Mouse (Mus musculus): Measurements from ENCODE around the gene Rras.
A peak's percentile ranks its signal among the peaks of the same experiment; 100 is the strongest.

Gene Rras

GRCm38 (mm10) chr7:45025601-45026220 is 8.0 kb downstream of the Rras start:
- no peak for DNase-seq (ENCODE audit: low spot score in 2 of 2)

GRCm38 (mm10) chr7:45026256-45026655 is 8.5 kb downstream of the Rras start:
- DNase-seq (ENCODE audit: low spot score in 2 of 2): no peak

- no peak for DNase-seq (ENCODE audit: low spot score in 2 of 2)
Measured at GRCm38 (mm10) chr7:45027761-45028160, 10.0 kb downstream of the Rras start.

DNA sequence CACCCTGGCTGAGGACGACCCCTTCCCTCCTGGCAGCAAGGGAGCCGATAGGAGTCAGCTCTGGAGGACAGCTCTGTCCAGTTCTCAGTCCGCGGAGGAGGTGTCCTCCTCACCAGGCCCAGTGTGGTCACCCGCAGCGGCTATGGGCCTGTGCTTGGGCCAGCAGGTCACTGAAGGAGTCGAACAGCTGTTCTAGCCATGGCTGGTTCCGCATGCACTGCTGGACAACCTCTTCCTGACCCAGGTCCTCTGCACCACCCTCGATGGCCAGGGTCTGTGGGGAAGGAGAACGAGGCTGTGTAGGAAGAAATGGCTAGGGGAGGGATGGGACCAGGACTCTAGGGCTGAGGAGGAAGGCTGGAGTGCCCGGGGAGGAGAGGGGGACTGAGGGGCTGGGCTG is 10.6 kb downstream of the Rras start:
- no peak for DNase-seq (ENCODE audit: low spot score in 2 of 2)

DNA sequence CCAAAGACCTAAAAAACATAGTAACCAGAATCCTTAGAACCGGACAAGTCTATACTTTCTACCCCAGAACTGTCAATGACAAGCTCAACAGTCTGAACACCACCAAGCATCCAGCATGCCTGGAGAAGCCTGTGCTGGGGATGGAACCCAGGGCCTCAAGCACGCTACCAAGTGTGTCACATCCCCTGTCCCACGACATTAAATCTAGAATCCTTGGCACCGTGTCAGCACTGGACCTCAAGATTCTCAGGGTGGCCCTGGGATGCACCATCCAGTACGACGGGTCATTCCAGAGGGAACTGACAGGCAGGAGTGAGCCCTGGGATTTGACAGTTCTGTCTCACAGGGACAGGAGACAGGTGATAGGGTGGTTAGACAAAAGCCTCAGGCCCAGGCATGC is 12.2 kb downstream of the Rras start:
- no peak for DNase-seq (ENCODE audit: low spot score in 2 of 2)

GRCm38 (mm10) chr7:45030857-45031256 is 13.1 kb downstream of the Rras start:
- DNase-seq (ENCODE audit: low spot score in 2 of 2): no peak

DNA sequence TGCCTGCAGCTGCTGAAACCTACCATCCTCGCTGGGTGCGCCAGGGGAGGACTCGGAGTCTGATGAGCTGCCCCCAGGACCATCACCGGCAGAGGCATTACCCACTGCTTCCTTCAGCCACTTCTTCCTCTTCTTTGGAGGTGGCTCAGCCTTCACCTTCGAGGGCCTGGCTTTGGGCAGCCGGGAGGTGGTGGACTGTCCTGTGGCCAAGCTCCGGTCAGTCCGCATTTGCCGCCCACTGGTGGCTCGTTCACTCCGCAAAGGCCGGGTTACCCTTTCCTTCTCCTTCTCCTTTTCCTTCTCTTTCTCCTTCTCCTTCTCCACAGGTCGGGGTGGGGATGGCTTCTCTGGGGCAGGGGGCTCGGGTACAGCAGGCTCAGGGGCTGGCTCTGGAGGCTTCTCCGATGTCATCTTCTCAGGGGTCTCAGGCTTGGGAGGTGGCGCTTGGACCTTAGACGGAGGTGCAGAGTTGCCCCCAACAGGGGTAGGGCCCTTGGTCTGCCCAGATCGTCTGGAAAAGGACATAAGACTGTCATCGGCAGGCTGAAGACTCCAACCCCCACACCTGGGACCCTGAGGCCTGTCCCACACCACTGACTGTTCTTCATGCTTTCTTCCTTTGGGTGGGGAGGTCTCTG is 16.1 kb downstream of the Rras start:
- DNase-seq (ENCODE audit: low spot score in 2 of 2): no peak

- no peak for DNase-seq (ENCODE audit: low spot score in 2 of 2)
Measured at GRCm38 (mm10) chr7:45035631-45036030, 17.9 kb downstream of the Rras start.

- DNase-seq (ENCODE audit: low spot score in 2 of 2): no peak
Measured at GRCm38 (mm10) chr7:45036702-45037101, 18.9 kb downstream of the Rras start.

- no peak for DNase-seq (ENCODE audit: low spot score in 2 of 2)
Measured at GRCm38 (mm10) chr7:45037720-45038361, 20.1 kb downstream of the Rras start.

- no peak for DNase-seq (ENCODE audit: low spot score in 2 of 2)
Measured at GRCm38 (mm10) chr7:45038411-45038810, 20.6 kb downstream of the Rras start.

GRCm38 (mm10) chr7:45040851-45041250 is 23.1 kb downstream of the Rras start:
- DNase-seq (ENCODE audit: low spot score in 2 of 2): no peak

DNA sequence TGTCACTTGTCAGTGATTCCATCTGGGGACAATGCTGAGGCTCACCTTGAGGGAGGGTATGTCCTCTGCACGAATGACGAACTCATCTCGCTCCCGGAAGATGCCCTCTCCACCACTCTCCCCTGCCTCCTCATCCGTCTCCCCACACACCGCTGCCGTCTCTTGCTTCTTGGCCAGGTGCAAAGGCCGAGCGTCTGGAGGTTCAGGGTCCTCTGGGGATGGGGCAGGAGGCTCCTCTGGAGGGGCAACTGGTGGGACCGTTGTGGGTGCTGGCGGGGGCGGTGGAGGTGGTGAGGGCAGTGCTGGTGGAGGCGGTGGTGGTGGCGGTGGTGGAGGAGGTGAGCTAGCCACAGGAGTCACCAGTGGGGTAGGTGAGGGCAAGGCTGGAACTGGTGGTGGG is 25.5 kb downstream of the Rras start:
- DNase-seq (ENCODE audit: low spot score in 2 of 2): no peak

DNA sequence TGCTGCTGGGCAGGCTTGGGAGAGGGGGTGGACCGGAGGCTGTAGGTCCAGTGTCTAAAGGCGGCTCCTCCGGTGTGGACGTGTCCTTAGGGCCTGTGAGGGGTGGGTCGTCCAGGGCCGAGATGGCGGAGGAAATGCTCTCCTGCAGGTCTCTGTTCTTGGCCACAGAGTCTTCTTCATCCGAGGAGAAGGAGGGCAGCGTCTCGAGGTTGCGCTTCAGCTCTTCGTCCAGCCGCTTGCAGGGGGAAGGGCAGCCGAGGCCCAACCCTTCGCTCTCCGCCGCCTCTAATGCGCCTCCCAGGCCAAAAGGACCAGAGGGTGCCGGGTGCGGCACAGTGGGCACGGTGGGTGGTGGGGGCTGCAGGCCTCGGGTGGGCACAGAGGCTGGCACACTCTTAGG is 28.0 kb downstream of the Rras start:
- no peak for DNase-seq (ENCODE audit: low spot score in 2 of 2)

GRCm38 (mm10) chr7:45046853-45047350 is 29.1 kb downstream of the Rras start:
- DNase-seq (ENCODE audit: low spot score in 2 of 2): no peak

DNA sequence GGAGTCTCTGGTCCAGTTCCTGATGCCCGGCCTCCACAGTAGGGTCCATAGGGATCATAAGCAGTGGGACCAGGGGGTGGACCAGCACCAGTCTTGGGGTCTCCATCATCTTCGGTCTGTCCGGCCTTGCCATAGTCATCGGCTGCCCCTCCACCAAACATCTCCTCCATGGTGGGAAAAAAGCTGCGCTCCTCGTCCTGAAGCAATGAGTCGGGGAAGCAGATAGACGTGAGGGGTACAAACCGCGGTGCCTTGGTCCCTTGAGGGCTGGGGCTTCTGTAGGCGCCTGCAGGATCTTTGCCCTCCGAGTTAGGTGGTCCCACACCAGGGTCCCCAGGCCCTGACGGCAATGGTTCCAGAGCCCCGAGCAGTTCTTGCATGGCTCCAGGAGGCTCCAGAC is 29.7 kb downstream of the Rras start:
- DNase-seq (ENCODE audit: low spot score in 2 of 2): no peak

GRCm38 (mm10) chr7:45048001-45048890 is 30.5 kb downstream of the Rras start:
- DNase-seq (ENCODE audit: low spot score in 2 of 2): no peak

DNA sequence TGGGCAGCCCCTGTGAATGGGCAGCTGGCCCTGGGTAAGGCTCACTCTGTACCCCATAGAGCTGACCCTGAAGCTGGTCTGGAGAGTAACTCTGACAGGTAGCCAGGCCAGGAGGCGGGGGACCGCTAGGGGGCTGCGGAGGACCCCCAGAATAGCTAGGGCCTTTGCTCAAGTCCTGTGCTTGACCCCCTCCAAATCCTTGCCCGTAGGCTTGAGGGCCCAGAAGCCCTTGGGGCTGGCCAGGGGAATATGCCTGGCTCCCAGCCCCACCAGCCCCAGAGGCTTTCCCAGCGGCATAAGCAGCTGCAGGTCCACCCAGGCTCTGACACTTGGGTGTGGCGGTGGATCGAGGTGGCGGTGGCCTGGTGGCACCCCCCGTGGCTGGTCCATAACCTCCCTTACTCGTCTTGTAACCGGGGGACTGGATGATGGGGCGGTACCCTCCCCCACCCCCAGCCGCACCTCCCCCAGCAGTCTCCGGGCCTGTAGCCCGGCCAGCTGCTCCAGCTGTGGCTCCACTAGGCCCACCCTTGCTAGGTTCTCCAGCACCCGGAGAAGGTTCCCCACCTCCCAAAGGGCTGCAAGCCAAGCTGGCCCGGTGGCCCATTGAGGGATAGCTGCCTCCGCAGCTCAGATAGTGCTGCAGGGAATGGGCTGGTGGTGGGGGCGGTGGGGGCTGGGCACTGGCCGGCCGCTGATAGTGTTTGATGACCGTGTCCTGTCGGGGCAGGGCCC is 31.3 kb downstream of the Rras start:
- DNase-seq (ENCODE audit: low spot score in 2 of 2): no peak

DNA sequence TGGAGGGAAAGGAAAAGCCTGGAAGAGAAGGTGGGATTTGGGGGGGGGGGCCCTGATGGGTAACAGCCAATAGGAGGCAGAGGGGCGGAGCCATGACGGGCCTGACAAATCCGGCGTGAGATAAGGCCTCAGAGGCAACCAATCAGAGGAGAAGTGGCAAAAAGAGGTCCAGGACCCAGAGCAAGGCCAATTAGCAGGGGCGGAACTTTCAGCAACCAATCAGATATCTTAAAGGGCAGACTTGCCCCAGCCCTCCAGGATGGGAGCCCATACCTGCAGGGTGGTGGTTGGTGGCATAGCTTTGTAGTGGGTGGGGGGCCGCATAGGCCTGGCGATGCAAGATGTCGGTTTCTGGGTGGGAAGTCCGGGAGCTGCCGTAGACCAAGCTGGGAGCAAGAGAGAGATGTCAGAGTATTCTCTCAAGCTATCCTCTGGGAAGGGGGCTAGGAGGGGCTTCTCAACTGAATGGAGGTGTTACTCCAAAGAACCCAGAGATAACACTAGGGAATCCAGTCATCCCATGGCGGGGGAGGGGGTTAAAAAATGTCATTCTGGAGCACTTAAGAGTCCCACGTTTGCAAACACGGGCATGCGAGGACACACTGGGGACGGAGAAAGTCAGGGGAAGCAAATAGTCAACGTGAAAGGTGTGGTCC is 33.3 kb downstream of the Rras start:
- peak; percentile 67 to 70 for DNase-seq (ENCODE audit: low spot score in 2 of 2)

DNA sequence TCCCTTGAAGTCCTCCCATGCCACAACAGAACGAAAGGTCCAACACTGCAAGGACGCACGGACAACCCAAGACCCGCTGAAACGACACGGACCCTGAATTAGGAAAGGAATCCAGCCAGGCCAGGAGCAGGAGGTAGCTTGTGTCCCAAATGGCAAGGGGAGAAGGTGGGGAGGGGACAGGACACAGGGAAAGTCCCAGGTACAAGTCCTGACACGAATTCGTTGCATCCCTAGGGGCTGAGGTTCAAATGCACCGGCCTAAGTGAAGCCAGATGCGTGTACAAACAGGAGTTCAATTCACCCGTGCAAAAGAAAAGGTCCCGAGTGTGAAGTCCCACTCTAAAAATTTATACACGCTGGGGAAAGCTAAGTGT is 33.8 kb downstream of the Rras start:
- no peak for DNase-seq (ENCODE audit: low spot score in 2 of 2)

Measured in right cerebral cortex, postnatal 36 days (tissue).